Comparison of ENCODE assay signal across 8 mouse cellular contexts in the genomic region with DNA sequence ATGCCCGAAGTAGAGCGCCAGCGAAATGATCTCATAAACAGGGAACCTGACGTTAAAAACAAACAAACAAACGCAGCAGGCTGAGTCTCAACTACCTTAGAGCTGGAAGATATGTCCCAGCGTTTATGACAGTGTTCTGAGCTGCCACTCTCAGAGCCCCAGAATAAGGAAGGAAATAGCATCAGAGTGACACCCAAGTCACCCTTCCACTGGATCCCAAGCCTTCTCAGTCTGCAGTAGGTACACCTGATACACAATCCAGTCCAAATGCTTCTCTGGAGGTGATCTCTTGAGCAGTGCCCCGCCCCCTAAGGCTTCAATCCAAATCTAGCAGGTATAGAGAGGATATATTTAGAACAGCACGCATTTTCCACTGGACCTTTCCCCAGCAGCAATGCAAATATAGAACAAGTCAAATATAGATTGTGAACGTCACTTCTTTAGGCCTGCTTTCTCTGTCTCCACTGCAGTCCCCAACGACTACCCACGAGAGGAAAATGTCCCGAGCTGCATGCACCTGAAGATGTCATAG. TPM values are rescaled to one million over a fixed set of nuclear protein-coding genes. Genes with fewer than 3 reads are reported as not detected.
DNase-seq lines count a peak whose midpoint lies in the region; ATAC-seq lines count a peak whose summit lies in the region.

No protein-coding gene starts in this region.

- peaks cover 20% of the 10 kb centered on the region for H3K4me1 ChIP-seq in embryonic facial prominence, embryonic 13.5 days
- H3K4me1 ChIP-seq in hindbrain, embryonic 16.5 days (ENCODE audit: control insufficient read depth, insufficient read depth, low read depth, low read length): peaks cover 8% of the 10 kb centered on the region
- H3K4me1 ChIP-seq in lung, embryonic 15.5 days: peaks cover 22% of the 10 kb centered on the region
- H3K4me1 ChIP-seq in stomach, embryonic 16.5 days (ENCODE audit: control insufficient read depth, insufficient read depth, low read length): no peaks in the 10 kb centered on the region

- H3K4me3 ChIP-seq in embryonic facial prominence, embryonic 13.5 days: peak overlapping the region; percentile 75
- H3K4me3 ChIP-seq in hindbrain, embryonic 16.5 days (ENCODE audit: low read length): peak overlapping the region; percentile 87
- peak overlapping the region; percentile 67 for H3K4me3 ChIP-seq in lung, embryonic 15.5 days
- peak overlapping the region; percentile 64 for H3K4me3 ChIP-seq in stomach, embryonic 16.5 days (replicated peaks; ENCODE audit: low read length)

- H3K4me2 ChIP-seq in embryonic facial prominence, embryonic 13.5 days: peak overlapping the region; percentile 88
- H3K4me2 ChIP-seq in hindbrain, embryonic 16.5 days (ENCODE audit: low read length): peak overlapping the region; percentile 84
- H3K4me2 ChIP-seq in lung, embryonic 15.5 days: peak overlapping the region; percentile 93
- peak overlapping the region; percentile 59 for H3K4me2 ChIP-seq in stomach, embryonic 16.5 days (ENCODE audit: low read depth, low read length)

- H3K27me3 ChIP-seq in embryonic facial prominence, embryonic 13.5 days: no peaks in the 10 kb centered on the region
- no peaks in the 10 kb centered on the region for H3K27me3 ChIP-seq in hindbrain, embryonic 16.5 days (replicated peaks; ENCODE audit: control insufficient read depth, insufficient read depth, low read length)
- no peaks in the 10 kb centered on the region for H3K27me3 ChIP-seq in lung, embryonic 15.5 days
- no peaks in the 10 kb centered on the region for H3K27me3 ChIP-seq in stomach, embryonic 16.5 days (ENCODE audit: control insufficient read depth, insufficient read depth, low read length)

- no peak for ATAC-seq in CD4-positive, CD25-positive, alpha-beta regulatory T cell, adult 4 months
- ATAC-seq in embryonic facial prominence, embryonic 13.5 days (ENCODE audit: insufficient number of reproducible peaks, insufficient read depth, low FRiP score, low TSS enrichment, low read depth): no peak
- peak; percentile 2; the same call in 1 of the 2 replicates for ATAC-seq in hindbrain, embryonic 16.5 days
- no peak for ATAC-seq in lung, embryonic 15.5 days (ENCODE audit: borderline replicate concordance, extremely low read depth, low FRiP score, low TSS enrichment)
- no peak for ATAC-seq in stomach, embryonic 16.5 days (ENCODE audit: insufficient read depth, low FRiP score)

- DNase-seq in CD4-positive, CD25-positive, alpha-beta regulatory T cell, adult 2 months (ENCODE audit: low read depth, low spot score): peak; percentile 41
- DNase-seq in ES-CJ7 (ENCODE audit: low read depth, low spot score): peak; percentile 8
- DNase-seq in right cerebral cortex, adult 2 months (ENCODE audit: low spot score in 2 of 2): no peak

- no peaks in the 10 kb centered on the region for H3K36me3 ChIP-seq in embryonic facial prominence, embryonic 13.5 days
- no peaks in the 10 kb centered on the region for H3K36me3 ChIP-seq in hindbrain, embryonic 16.5 days (ENCODE audit: control insufficient read depth, insufficient read depth, low read length)
- no peaks in the 10 kb centered on the region for H3K36me3 ChIP-seq in lung, embryonic 15.5 days
- H3K36me3 ChIP-seq in stomach, embryonic 16.5 days (ENCODE audit: control insufficient read depth, insufficient read depth, low read length): no peaks in the 10 kb centered on the region

- no peak overlapping the region for H3K27ac ChIP-seq in embryonic facial prominence, embryonic 13.5 days
- H3K27ac ChIP-seq in hindbrain, embryonic 16.5 days (ENCODE audit: low read depth, low read length): no peak overlapping the region
- H3K27ac ChIP-seq in lung, embryonic 15.5 days: no peak overlapping the region
- peak overlapping the region; percentile 30 for H3K27ac ChIP-seq in stomach, embryonic 16.5 days (ENCODE audit: low read length)

- 51% methylated on average over 12 of the region's 12 CpGs for WGBS in embryonic facial prominence, embryonic 13.5 days
- 41% methylated on average over 12 of the region's 12 CpGs for WGBS in hindbrain, embryonic 16.5 days
- 30% methylated on average over 12 of the region's 12 CpGs for WGBS in lung, embryonic 15.5 days
- 29% methylated on average over 12 of the region's 12 CpGs for WGBS in stomach, embryonic 16.5 days

- peak overlapping the region; percentile 62; the same call in 1 of the 2 replicates for H3K9ac ChIP-seq in embryonic facial prominence, embryonic 13.5 days
- H3K9ac ChIP-seq in hindbrain, embryonic 16.5 days (ENCODE audit: low read depth, low read length): no peak overlapping the region
- no peak overlapping the region for H3K9ac ChIP-seq in lung, embryonic 15.5 days
- peak overlapping the region; percentile 59 for H3K9ac ChIP-seq in stomach, embryonic 16.5 days (ENCODE audit: low read length)

- H3K9me3 ChIP-seq in embryonic facial prominence, embryonic 13.5 days: no peaks in the 10 kb centered on the region
- H3K9me3 ChIP-seq in hindbrain, embryonic 16.5 days (ENCODE audit: control insufficient read depth, low read length): no peaks in the 10 kb centered on the region
- H3K9me3 ChIP-seq in lung, embryonic 15.5 days: no peaks in the 10 kb centered on the region
- no peaks in the 10 kb centered on the region for H3K9me3 ChIP-seq in stomach, embryonic 16.5 days (replicated peaks; ENCODE audit: control insufficient read depth, low read length)

RNA-seq across cellular contexts. Expression of a gene that starts 0.8 kb away (rescaled TPM):
- polyA plus RNA-seq in CD4-positive, CD25-positive, alpha-beta regulatory T cell, adult 4 months (2017; shearing (Covaris generic)): under 1 TPM; 0.22 to 0.44 TPM
- 1.8 and 1.9 TPM in 2 replicates for polyA plus RNA-seq in embryonic facial prominence, embryonic 13.5 days (2015; fragmentation: Nextera tagmentation; extraction: Ambion mirVana)
- polyA plus RNA-seq in hindbrain, embryonic 16.5 days (2015; fragmentation: Nextera tagmentation; extraction: Ambion mirVana): 2.7 and 3.3 TPM in 2 replicates
- 2.5 and 2.7 TPM in 2 replicates for polyA plus RNA-seq in lung, embryonic 15.5 days (2015; fragmentation: Nextera tagmentation; extraction: Ambion mirVana)
- polyA plus RNA-seq in stomach, embryonic 16.5 days (2015; fragmentation: Nextera tagmentation; extraction: Ambion mirVana): 3.0 and 3.4 TPM in 2 replicates

RNA-seq across cellular contexts. Expression of a gene that starts 0.9 kb away (rescaled TPM):
- polyA plus RNA-seq in CD4-positive, CD25-positive, alpha-beta regulatory T cell, adult 4 months (2017; shearing (Covaris generic)): not detected
- polyA plus RNA-seq in embryonic facial prominence, embryonic 13.5 days (2015; fragmentation: Nextera tagmentation; extraction: Ambion mirVana): 6.0 and 6.2 TPM in 2 replicates
- 9.3 and 10.1 TPM in 2 replicates for polyA plus RNA-seq in hindbrain, embryonic 16.5 days (2015; fragmentation: Nextera tagmentation; extraction: Ambion mirVana)
- polyA plus RNA-seq in lung, embryonic 15.5 days (2015; fragmentation: Nextera tagmentation; extraction: Ambion mirVana): 5.6 and 6.1 TPM in 2 replicates
- polyA plus RNA-seq in stomach, embryonic 16.5 days (2015; fragmentation: Nextera tagmentation; extraction: Ambion mirVana): 5.2 and 5.9 TPM in 2 replicates

RNA-seq across cellular contexts. Expression of a gene that starts 4.9 kb away (rescaled TPM):
- polyA plus RNA-seq in CD4-positive, CD25-positive, alpha-beta regulatory T cell, adult 4 months (2017; shearing (Covaris generic)): not detected
- not detected in 2 replicates for polyA plus RNA-seq in embryonic facial prominence, embryonic 13.5 days (2015; fragmentation: Nextera tagmentation; extraction: Ambion mirVana)
- polyA plus RNA-seq in hindbrain, embryonic 16.5 days (2015; fragmentation: Nextera tagmentation; extraction: Ambion mirVana): not detected in 2 replicates
- polyA plus RNA-seq in lung, embryonic 15.5 days (2015; fragmentation: Nextera tagmentation; extraction: Ambion mirVana): not detected in 2 replicates
- polyA plus RNA-seq in stomach, embryonic 16.5 days (2015; fragmentation: Nextera tagmentation; extraction: Ambion mirVana): not detected in 2 replicates

Comparison
In these comparisons a context has a peak if more than half of its experiments do, and no peak if none do; other contexts are left out.
1. DNase-seq: peak in CD4-positive, CD25-positive, alpha-beta regulatory T cell, adult 2 months (single experiment) and ES-CJ7 (single experiment); none in right cerebral cortex, adult 2 months (0 of 2).
2. H3K9ac ChIP-seq: peak in embryonic facial prominence, embryonic 13.5 days (single experiment) and stomach, embryonic 16.5 days (single experiment); none in hindbrain, embryonic 16.5 days (single experiment) and lung, embryonic 15.5 days (single experiment).
3. Peak in every context shown above with its lines, with median percentiles within 50 percentile points of each other: H3K4me2 ChIP-seq and H3K4me3 ChIP-seq.